Mouse (Mus musculus) midbrain, embryonic 14.5 days (tissue): ENCODE data around the gene Hoxa4. TPM values are rescaled to one million over a fixed set of nuclear protein-coding genes. Genes with fewer than 3 reads are reported as not detected.

Experiments
- ATAC-seq: fragments of 200-750 bp; cut with Nextera tagmentation; 2 replicates; pipeline ENCODE4 v1.8.0; 2017; ENCODE audit warnings: moderate number of reproducible peaks, moderate library complexity; ENCODE audit not compliant: low FRiP score, low TSS enrichment
- DNase-seq: peaks from one replicate; pipeline ENCODE4 v3.0.0-alpha.2; 2015
- H3K27ac ChIP-seq: fragments of 300-500 bp; sonication (generic); replicated peaks from 2 replicates; pipeline ENCODE4 v1.5.1; 2014; ENCODE audit warnings: mild to moderate bottlenecking, low read depth, low read length, moderate library complexity
- H3K27me3 ChIP-seq: fragments of 300-500 bp; sonication (generic); 2 replicates; pipeline ENCODE4 v1.6.1; 2014; ENCODE audit warnings: low read length, control low read depth, mixed read lengths; ENCODE audit not compliant: control insufficient read depth, insufficient read depth
- H3K36me3 ChIP-seq: fragments of 300-500 bp; sonication (generic); 2 replicates; pipeline ENCODE4 v1.6.1; 2014; ENCODE audit warnings: low read length, control low read depth; ENCODE audit not compliant: control insufficient read depth, insufficient read depth
- H3K4me1 ChIP-seq: fragments of 300-500 bp; sonication (generic); 2 replicates; pipeline ENCODE4 v1.6.1; 2014; ENCODE audit warnings: mild to moderate bottlenecking, antibody characterized with exemption, low read length, control low read depth; ENCODE audit not compliant: control insufficient read depth, insufficient read depth
- H3K4me2 ChIP-seq: fragments of 300-500 bp; sonication (generic); 2 replicates; pipeline ENCODE4 v1.6.1; 2014; ENCODE audit warnings: mild to moderate bottlenecking, low read length, moderate library complexity
- H3K4me3 ChIP-seq: fragments of 300-500 bp; sonication (generic); replicated peaks from 2 replicates; pipeline ENCODE4 v1.5.1; 2014; ENCODE audit warnings: low read depth, low read length
- H3K9ac ChIP-seq: fragments of 300-500 bp; sonication (generic); replicated peaks from 2 replicates; pipeline ENCODE4 v1.6.1; 2014; ENCODE audit warnings: mild to moderate bottlenecking, low read length, moderate library complexity
- H3K9me3 ChIP-seq: fragments of 300-500 bp; sonication (generic); 2 replicates; pipeline ENCODE4 v1.6.1; 2016; ENCODE audit warnings: low read length, control low read depth, mixed read lengths; ENCODE audit not compliant: control insufficient read depth
- WGBS: fragments of 180-500 bp; shearing (Covaris S2); extraction: QIAGEN DNeasy Blood & Tissue Kit; methylation state at CpG from one replicate; pipeline ENCODE4 v1.1.7; 2014; 5-methylcytosine and 5-hydroxymethylcytosine counted together
- polyA plus RNA-seq: library from polyadenylated mRNA; unstranded; fragments of >200 nt; fragmentation: Nextera tagmentation; extraction: Ambion mirVana; gene quantifications from 2 replicates; pipeline ENCODE4 v1.2.1, GENCODE M21; 2014

Gene Hoxa4
- polyA plus RNA-seq, 1 experiment from 2014 or later, result not detected

DNA sequence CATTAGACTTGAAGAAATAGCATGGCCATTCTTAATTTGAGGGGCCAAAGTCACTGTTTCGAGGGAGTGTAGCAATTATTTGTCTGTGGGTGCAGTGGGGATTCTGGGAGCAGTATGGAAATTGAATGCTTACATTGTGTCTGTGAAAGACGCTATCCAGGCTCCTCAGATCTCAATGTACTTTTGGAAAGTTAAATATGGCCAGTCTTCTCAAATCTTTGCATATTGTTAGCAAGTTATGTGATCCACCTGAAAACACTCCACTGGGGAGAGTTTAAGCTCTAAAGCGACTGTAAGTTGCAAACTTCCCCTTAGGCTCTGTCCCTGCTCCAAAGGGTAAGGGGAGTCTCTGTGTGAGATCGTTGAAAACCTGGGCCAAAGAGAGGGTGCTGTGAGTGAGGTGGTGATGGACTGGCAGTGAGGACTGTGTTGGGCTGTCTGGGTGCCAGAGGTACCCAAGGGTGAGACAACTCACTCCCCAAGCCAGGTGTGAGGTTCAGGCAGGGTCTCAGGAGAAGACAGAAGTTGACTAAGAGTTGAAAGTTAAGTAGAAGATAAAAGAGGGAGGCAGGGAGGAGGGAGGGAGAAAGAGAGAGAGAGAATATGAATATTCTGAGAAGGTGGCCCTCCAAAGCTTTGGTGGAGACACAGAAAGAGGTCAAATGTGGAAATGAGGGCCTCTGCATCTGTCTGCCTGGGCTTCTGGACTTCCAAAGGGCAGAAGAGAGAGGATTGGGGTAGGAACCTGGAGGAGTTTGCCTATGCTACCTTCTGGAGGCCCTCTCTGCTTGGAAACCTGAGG, 15.5 kb upstream of the Hoxa4 start:
- 2% methylated on average over 4 of the region's 4 CpGs for WGBS
- H3K4me3 ChIP-seq, result no peak overlapping the region

DNA sequence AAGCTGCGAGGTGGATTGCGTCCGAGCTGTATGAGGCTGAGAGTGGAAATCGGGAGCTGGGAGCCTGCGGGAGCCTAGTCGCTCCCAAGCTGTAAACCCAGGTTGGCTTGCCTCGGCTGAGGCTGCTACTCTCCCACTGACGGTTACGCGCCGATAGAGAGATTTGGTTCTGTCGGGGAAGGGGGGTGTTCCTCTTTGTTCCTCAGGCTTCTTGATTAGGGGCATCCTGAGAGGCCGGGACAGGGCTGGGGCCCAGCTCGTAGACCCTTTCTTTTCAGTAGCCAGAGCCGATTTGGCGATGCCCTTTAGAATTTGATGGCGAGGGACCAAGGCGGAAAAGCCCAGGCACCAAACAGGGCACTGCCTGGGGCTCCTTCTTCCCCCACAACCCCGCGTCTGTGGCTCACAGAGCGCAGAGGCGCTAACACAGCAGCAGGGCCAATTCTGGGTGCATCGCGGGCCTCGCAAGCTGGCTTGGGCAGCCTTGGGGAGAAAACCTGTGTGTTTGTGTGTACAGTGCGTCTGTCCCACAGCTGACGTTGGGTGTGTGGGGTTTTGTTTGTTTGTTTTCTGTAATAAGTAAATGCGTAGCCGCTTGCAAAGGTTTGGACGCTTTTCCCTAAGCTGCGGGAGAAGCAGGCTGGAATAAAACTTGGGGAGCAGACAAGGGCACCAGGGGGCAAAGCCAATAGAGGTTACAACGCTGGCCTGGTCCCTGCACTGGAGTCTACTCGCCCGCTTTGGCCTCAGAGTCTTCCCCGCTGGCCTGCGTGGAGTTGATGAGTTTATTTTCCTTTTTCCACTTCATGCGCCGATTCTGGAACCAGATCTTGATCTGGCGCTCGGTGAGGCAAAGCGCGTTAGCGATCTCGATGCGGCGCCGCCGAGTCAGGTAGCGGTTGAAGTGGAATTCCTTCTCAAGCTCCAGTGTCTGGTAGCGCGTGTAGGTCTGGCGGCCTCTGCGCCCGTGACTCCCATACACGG, 14.4 kb upstream of the Hoxa4 start:
- DNase-seq (no peak), ATAC-seq (no peak)
- Histone ChIP-seq H3K9ac (no peak overlapping the region), H3K4me1 (no peaks in the 10 kb centered on the region), H3K27ac (no peak overlapping the region), H3K4me2 (no peak overlapping the region), H3K4me3 (no peak overlapping the region), H3K36me3 (no peaks in the 10 kb centered on the region), H3K9me3 (no peaks in the 10 kb centered on the region), H3K27me3 (peaks cover 99% of the 10 kb centered on the region)
- under 1% methylated on average over 55 of the region's 55 CpGs for WGBS

More for the DNA sequence above, 15.5 kb upstream of the Hoxa4 start:
- H3K4me1 ChIP-seq, result no peaks in the 10 kb centered on the region
- H3K36me3 ChIP-seq, result no peaks in the 10 kb centered on the region
- H3K9me3 ChIP-seq, result no peaks in the 10 kb centered on the region
- no peak overlapping the region for H3K27ac ChIP-seq
- DNase-seq (no peak), ATAC-seq (no peak)
- H3K9ac ChIP-seq, result no peak overlapping the region
- no peak overlapping the region for H3K4me2 ChIP-seq
- H3K27me3 ChIP-seq, result peaks cover 99% of the 10 kb centered on the region

DNA sequence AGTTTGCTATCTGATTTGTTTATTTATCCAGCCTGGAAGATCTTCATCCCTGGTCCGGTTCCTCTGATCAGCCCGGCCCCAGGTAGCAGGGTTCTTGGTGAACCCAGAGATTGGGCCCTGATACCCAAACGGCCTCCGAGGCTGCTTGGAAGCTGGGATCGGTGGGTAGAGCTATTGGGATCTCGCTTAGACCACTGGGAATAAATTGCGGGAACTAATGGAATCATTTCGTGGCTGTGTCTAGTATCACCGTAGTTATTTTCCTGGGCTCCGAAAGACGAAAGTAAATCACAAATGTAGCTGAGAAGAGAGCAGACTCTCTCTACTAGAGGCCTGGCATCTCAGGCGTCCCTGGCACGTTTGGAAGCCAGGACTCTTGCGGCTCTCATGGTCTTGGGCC, 13.7 kb upstream of the Hoxa4 start:
- 5% methylated on average over 14 of the region's 14 CpGs for WGBS
- Histone ChIP-seq H3K9ac (no peak overlapping the region), H3K4me3 (no peak overlapping the region), H3K4me1 (no peaks in the 10 kb centered on the region), H3K36me3 (no peaks in the 10 kb centered on the region), H3K27ac (no peak overlapping the region), H3K27me3 (peaks cover 100% of the 10 kb centered on the region), H3K4me2 (no peak overlapping the region), H3K9me3 (no peaks in the 10 kb centered on the region)
- ATAC-seq (no peak), DNase-seq (no peak)

DNA sequence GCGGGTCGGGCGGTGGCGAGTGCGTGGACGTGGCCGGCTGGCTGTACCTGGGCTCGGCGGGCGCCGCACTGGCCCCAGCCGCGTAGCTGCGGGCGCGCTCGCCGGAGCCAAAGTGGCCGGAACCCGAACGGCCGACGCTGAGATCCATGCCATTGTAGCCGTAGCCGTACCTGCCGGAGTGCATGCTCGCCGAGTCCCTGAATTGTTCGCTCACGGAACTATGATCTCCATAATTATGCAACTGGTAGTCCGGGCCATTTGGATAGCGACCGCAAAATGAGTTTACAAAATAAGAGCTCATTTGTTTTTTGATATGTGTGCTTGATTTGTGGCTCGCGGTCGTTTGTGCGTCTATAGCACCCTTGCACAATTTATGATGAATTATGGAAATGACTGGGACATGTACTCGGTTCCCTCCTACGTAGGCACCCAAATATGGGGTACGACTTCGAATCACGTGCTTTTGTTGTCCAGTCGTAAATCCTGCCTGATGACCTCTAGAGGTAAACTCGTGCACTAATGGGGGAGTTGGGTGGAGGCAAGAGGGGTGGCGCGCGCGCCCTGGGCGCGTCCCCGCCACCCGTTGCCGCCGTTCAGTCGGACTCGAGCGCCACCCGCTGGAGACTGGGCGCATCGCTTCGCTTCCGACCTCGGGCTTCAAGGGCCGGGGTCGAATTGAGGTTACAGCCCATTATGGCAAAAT, 12.6 kb upstream of the Hoxa4 start, which contains the start of gene Hoxa5:
Gene Hoxa5, minus strand, starts transcription at position 538 of the 703 bp plus-strand sequence.
- Histone ChIP-seq H3K27ac (no peak within 1 kb of the TSS), H3K4me2 (peak within 1 kb of the TSS; percentile 29), H3K9ac (no peak within 1 kb of the TSS), H3K4me3 (no peak within 1 kb of the TSS), H3K4me1 (no peaks in the 10 kb centered on the region), H3K9me3 (no peaks in the 10 kb centered on the region), H3K36me3 (no peaks in the 10 kb centered on the region), H3K27me3 (peaks cover 100% of the 10 kb centered on the region)
- no peak for DNase-seq
- under 1% methylated on average over 65 of the region's 65 CpGs for WGBS
- no peak for ATAC-seq

DNA sequence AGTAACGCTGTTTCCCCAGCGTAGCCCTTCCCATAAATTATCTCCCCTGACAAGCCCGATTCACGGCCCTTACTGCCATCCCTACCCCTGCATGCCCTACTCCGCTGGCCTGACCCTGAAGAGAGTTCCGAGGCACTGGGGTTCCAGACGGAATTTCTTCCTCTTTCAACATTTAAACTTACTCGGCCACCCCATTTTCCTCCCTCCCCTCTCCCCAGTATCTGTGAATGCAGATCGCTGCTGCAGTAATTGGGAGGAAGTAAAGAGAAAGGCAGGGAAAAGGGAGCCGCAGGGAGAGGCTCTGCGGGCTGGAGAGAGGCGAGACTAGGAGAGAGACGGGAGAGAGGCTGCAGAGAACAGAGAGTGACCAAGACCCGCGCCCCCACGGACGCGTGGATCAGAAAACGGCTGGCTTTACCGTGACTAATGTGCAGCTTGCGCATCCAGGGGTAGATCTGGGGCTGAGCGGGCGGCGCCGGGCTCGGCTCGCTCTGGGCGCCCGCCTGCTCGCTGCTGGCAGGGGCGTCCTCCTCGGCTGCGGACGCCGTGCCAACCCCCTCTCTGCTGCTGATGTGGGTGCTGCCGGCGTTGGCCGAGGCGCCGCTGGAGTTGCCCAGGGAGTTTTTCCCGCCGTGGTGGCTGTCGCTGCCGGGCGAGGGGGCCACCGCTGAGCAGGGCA, 12.0 kb upstream of the Hoxa4 start:
- no peak for DNase-seq
- Histone ChIP-seq H3K4me2 (peak overlapping the region; percentile 29), H3K36me3 (no peaks in the 10 kb centered on the region), H3K4me3 (no peak overlapping the region), H3K9ac (no peak overlapping the region), H3K4me1 (no peaks in the 10 kb centered on the region), H3K27me3 (peaks cover 100% of the 10 kb centered on the region), H3K27ac (no peak overlapping the region), H3K9me3 (no peaks in the 10 kb centered on the region)
- ATAC-seq, result no peak
- 1% methylated on average over 46 of the region's 46 CpGs for WGBS

DNA sequence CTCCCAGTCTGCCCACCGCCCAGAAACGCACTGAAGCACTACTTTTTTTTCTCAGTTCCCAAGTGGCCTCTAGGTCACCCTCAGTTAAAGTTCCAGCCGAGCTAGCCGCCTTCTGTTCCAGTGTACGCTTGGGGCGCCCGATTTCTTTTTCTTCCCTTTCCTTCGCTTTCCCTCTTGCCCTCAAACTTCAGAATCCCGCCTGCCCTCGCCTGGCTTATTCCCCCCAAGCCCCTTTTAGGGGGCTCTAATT, 11.5 kb upstream of the Hoxa4 start:
- Histone ChIP-seq H3K27me3 (peaks cover 100% of the 10 kb centered on the region), H3K4me2 (no peak overlapping the region), H3K4me1 (no peaks in the 10 kb centered on the region), H3K9ac (no peak overlapping the region), H3K9me3 (no peaks in the 10 kb centered on the region), H3K36me3 (no peaks in the 10 kb centered on the region), H3K27ac (no peak overlapping the region), H3K4me3 (no peak overlapping the region)
- DNase-seq (no peak), ATAC-seq (no peak)
- WGBS, result under 1% methylated on average over 10 of the region's 10 CpGs

DNA sequence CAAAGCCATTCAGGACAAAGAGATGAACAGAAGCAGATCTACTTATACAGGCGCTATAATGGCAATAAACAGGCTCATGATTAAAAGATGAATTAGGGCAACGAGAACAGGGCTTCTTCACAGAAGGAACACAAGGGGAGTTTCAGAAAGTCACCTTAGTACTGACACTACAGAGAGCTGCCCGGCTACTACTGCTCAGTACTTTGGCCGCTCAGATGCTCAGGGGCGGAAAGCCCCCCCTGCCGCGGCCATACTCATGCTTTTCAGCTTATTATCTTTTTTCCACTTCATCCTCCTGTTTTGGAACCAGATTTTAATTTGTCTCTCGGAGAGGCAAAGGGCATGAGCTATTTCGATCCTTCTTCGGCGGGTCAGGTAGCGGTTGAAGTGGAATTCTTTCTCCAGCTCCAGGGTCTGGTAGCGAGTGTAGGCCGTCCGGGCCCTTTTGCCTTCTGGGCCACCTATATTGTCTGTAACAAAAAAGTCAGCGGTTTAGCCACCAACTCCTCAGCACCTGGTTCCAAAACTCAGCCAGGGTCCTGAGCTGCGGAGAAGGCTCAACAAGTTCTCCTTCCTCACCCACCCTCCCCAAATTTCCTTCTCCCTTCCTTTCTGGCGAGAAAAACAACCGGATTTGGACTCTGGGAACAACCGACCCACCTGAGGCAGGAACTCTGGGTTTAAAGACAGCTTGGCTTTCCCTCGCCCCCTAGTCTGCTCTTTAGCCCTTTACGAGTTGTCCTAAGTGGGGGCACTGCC, 11.0 kb upstream of the Hoxa4 start:
- Histone ChIP-seq H3K4me1 (no peaks in the 10 kb centered on the region), H3K27ac (no peak overlapping the region), H3K9me3 (no peaks in the 10 kb centered on the region), H3K4me3 (no peak overlapping the region), H3K9ac (no peak overlapping the region), H3K4me2 (no peak overlapping the region), H3K36me3 (no peaks in the 10 kb centered on the region), H3K27me3 (peaks cover 100% of the 10 kb centered on the region)
- WGBS, result 2% methylated on average over 22 of the region's 22 CpGs
- ATAC-seq (no peak), DNase-seq (no peak)

DNA sequence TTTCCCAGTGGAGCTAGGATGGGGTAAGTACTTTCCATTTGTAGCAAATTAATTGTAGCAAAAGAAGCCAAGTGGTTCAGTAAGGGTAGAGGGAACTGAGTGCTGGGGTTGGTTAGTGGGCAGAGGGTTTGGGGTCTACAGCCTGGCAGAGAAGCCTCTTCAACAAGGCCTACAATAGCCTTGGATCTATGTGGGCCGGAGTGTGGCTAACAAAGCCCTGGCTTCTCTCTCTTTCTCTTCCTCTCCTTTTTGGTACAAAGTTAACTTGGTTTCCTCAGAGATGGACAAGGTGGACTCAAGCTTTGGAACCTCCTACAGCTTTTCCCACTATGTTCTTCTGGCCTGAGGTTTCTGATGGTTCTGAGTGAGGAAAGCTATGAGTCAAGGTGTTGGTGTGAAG, 9.7 kb upstream of the Hoxa4 start:
- H3K4me2 ChIP-seq, result no peak overlapping the region
- WGBS, result 13% methylated on average over 1 of the region's 1 CpGs
- H3K4me1 ChIP-seq, result no peaks in the 10 kb centered on the region
- no peak overlapping the region for H3K9ac ChIP-seq
- H3K27me3 ChIP-seq, result peaks cover 100% of the 10 kb centered on the region
- no peak for DNase-seq
- no peak overlapping the region for H3K4me3 ChIP-seq
- no peak for ATAC-seq
- no peaks in the 10 kb centered on the region for H3K36me3 ChIP-seq
- no peak overlapping the region for H3K27ac ChIP-seq
- H3K9me3 ChIP-seq, result no peaks in the 10 kb centered on the region
